Mouse (Mus musculus): ENCODE measurements around the gene Ybx2. TPM values are rescaled to one million over a fixed set of nuclear protein-coding genes. Genes with fewer than 3 reads are reported as not detected.

The Ybx2 gene
- total and polyA plus RNA-seq, 3 experiments = 0.25 to 0.39 TPM; not detected in 1

- peaks cover 0 to 15% of the 10 kb centered on the region in 2 experiments for H3K36me3 ChIP-seq (replicated peaks in 1 of 2; ENCODE audit: control insufficient read depth in 1 of 2, insufficient read depth in 1 of 2, low read length in 1 of 2)
- no peak for DNase-seq (ENCODE audit: extremely low read depth)
- no peak overlapping the region for H3K9ac ChIP-seq (ENCODE audit: insufficient read depth, low read depth)
- H3K9me3 ChIP-seq (replicated peaks; ENCODE audit: low read length) = no peaks in the 10 kb centered on the region
- H3K27me3 ChIP-seq (replicated peaks) = peaks cover 15% of the 10 kb centered on the region
- peaks cover 21 to 36% of the 10 kb centered on the region in 2 experiments for H3K4me1 ChIP-seq (ENCODE audit: control insufficient read depth in 1 of 2, insufficient read depth in 2 of 2)
- in situ Hi-C loops (cut with MboI; ENCODE audit: low pct_ligation_motif_present, low pct_unique_long_range_greater_than_20kb, low sequenced_read_pairs) = no loop called here
- no peak overlapping the region for H3K4me2 ChIP-seq (ENCODE audit: insufficient read depth, low read depth, poor library complexity, severe bottlenecking)
- no peak overlapping the region for H3K27ac ChIP-seq (ENCODE audit: insufficient read depth, low read depth)
- no peak overlapping the region for H3K4me3 ChIP-seq (replicated peaks in 1 of 3; ENCODE audit: low read depth in 2 of 3, low read length in 2 of 3, poor library complexity in 1 of 3)
- H3K79me2 ChIP-seq (replicated peaks; ENCODE audit: control insufficient read depth, extremely low read depth, insufficient read depth, poor library complexity, severe bottlenecking) = no peaks in the 10 kb centered on the region
- dilution Hi-C loops (cut with MboI; ENCODE audit: extremely low pct_ligation_motif_present, extremely low pct_unique_long_range_greater_than_20kb, low sequenced_read_pairs) = no loop called here
- TF ChIP-seq SIN3A (IDR thresholded peaks at IDR 0.05; ENCODE audit: low read length) = no peak
- TF ChIP-seq ELF1 (IDR thresholded peaks at IDR 0.05; ENCODE audit: low read depth, low read length) = no peak
- TF ChIP-seq JUN (IDR thresholded peaks at IDR 0.05; ENCODE audit: insufficient read depth, low read depth, low read length) = no peak
- TF ChIP-seq CHD1 (IDR thresholded peaks at IDR 0.05; ENCODE audit: low read depth, low read length) = no peak
- no peak for TF ChIP-seq USF2 (conservative IDR thresholded peaks at IDR 0.05; ENCODE audit: low read depth, low read length)
- TF ChIP-seq EP300 (IDR thresholded peaks at IDR 0.05; ENCODE audit: low read length) = no peak
- TF ChIP-seq MAZ (IDR thresholded peaks at IDR 0.05; ENCODE audit: low read depth, low read length) = no peak
Observed at GRCm38 (mm10) chr11:69945216-69945615, 9.6 kb downstream of the Ybx2 start.

GRCm38 (mm10) chr11:69945997-69946891 lies 10.6 kb downstream of the Ybx2 start:
- in situ Hi-C loops (cut with MboI; ENCODE audit: low pct_ligation_motif_present, low pct_unique_long_range_greater_than_20kb, low sequenced_read_pairs) = no loop called here
- no peak overlapping the region for H3K4me3 ChIP-seq (replicated peaks in 1 of 3; ENCODE audit: low read depth in 2 of 3, low read length in 2 of 3, poor library complexity in 1 of 3)
- H3K27me3 ChIP-seq (replicated peaks) = peaks cover 11% of the 10 kb centered on the region
- TF ChIP-seq EP300 (IDR thresholded peaks at IDR 0.05; ENCODE audit: low read length) (peak; percentile 49; the same call in 1 of the 2 replicates), GABPA (IDR thresholded peaks at IDR 0.05; ENCODE audit: insufficient replicate concordance, low read depth, low read length) (no peak), SIN3A (IDR thresholded peaks at IDR 0.05; ENCODE audit: low read length) (peak; percentile 11; the same call in 1 of the 2 replicates), BHLHE40 (IDR thresholded peaks at IDR 0.05; ENCODE audit: low read depth, low read length) (peak; percentile 13; the same call in 1 of the 2 replicates), POLR2A (IDR thresholded peaks at IDR 0.05; ENCODE audit: low read depth, low read length) (0 out of 2 replicates have a peak, but pooled peaks have one; percentile 33), HCFC1 (IDR thresholded peaks at IDR 0.05; ENCODE audit: low read depth, low read length) (peak; percentile 21; the same call in 1 of the 2 replicates), NRF1 (IDR thresholded peaks at IDR 0.05; ENCODE audit: low read depth, low read length) (0 out of 2 replicates have a peak, but pooled peaks have one; percentile 15), IRF4 (IDR thresholded peaks at IDR 0.05; ENCODE audit: low read depth, low read length) (peak; percentile 54), ELF1 (IDR thresholded peaks at IDR 0.05; ENCODE audit: low read depth, low read length) (no peak), MEF2A (IDR thresholded peaks at IDR 0.05; ENCODE audit: borderline replicate concordance, low read depth, low read length) (peak; percentile 25; the same call in 1 of the 2 replicates), TCF12 (IDR thresholded peaks at IDR 0.05; ENCODE audit: low read depth, low read length) (peak; percentile 24; the same call in 1 of the 2 replicates), PAX5 (IDR thresholded peaks at IDR 0.05; ENCODE audit: low read length) (no peak), ETS1 (conservative IDR thresholded peaks at IDR 0.05; ENCODE audit: low read depth, low read length) (0 out of 2 replicates have a peak, but pooled peaks have one; percentile 25)
- peaks cover 21 to 36% of the 10 kb centered on the region in 2 experiments for H3K4me1 ChIP-seq (ENCODE audit: control insufficient read depth in 1 of 2, insufficient read depth in 2 of 2)
- peak overlapping the region; percentile 17 for H3K4me2 ChIP-seq (ENCODE audit: insufficient read depth, low read depth, poor library complexity, severe bottlenecking)
- peaks cover 0 to 15% of the 10 kb centered on the region in 2 experiments for H3K36me3 ChIP-seq (replicated peaks in 1 of 2; ENCODE audit: control insufficient read depth in 1 of 2, insufficient read depth in 1 of 2, low read length in 1 of 2)
- H3K9me3 ChIP-seq (replicated peaks; ENCODE audit: low read length) = no peaks in the 10 kb centered on the region
- H3K9ac ChIP-seq (ENCODE audit: insufficient read depth, low read depth) = no peak overlapping the region
- dilution Hi-C loops (cut with MboI; ENCODE audit: extremely low pct_ligation_motif_present, extremely low pct_unique_long_range_greater_than_20kb, low sequenced_read_pairs) = no loop called here
- no peaks in the 10 kb centered on the region for H3K79me2 ChIP-seq (replicated peaks; ENCODE audit: control insufficient read depth, extremely low read depth, insufficient read depth, poor library complexity, severe bottlenecking)
- H3K27ac ChIP-seq (ENCODE audit: insufficient read depth, low read depth) = no peak overlapping the region
- DNase-seq (ENCODE audit: extremely low read depth) = peak; percentile 61

Measured in CH12.LX (cell line).